Mouse (Mus musculus) stomach, postnatal 0 days (tissue): ENCODE data around the gene Slc6a6. TPM values are rescaled to one million over a fixed set of nuclear protein-coding genes. Genes with fewer than 3 reads are reported as not detected.

ENCODE experiments used
- ATAC-seq: fragments of 200-750 bp; cut with Nextera tagmentation; 2 replicates; pipeline ENCODE4 v1.8.0; 2017; ENCODE audit not compliant: low FRiP score, low TSS enrichment
- DNase-seq: peaks from one replicate; pipeline ENCODE4 v3.0.0-alpha.2; 2016; ENCODE audit warnings: low spot score
- H3K27ac ChIP-seq: fragments of 300-500 bp; sonication (generic); replicated peaks from 2 replicates; pipeline ENCODE4 v1.5.1; 2014; ENCODE audit warnings: mild to moderate bottlenecking, control low read depth
- H3K27me3 ChIP-seq: fragments of 300-500 bp; sonication (generic); 2 replicates; pipeline ENCODE4 v1.6.1; 2014; ENCODE audit warnings: low read length; ENCODE audit not compliant: control insufficient read depth, insufficient read depth
- H3K36me3 ChIP-seq: fragments of 300-500 bp; sonication (generic); 2 replicates; pipeline ENCODE4 v1.6.1; 2014; ENCODE audit warnings: low read length, mixed read lengths; ENCODE audit not compliant: control insufficient read depth, insufficient read depth
- H3K4me1 ChIP-seq: fragments of 300-500 bp; sonication (generic); replicated peaks from 2 replicates; pipeline ENCODE4 v1.6.1; 2014; ENCODE audit warnings: antibody characterized with exemption; ENCODE audit not compliant: control insufficient read depth, insufficient read depth
- H3K4me2 ChIP-seq: fragments of 300-500 bp; sonication (generic); replicated peaks from 2 replicates; pipeline ENCODE4 v1.6.1; 2014; ENCODE audit warnings: low read depth, mild to moderate bottlenecking, control low read depth, moderate library complexity
- H3K4me3 ChIP-seq: fragments of 300-500 bp; sonication (generic); 2 replicates; pipeline ENCODE4 v1.5.1; 2014; ENCODE audit warnings: low read depth, low read length, control low read depth
- H3K9ac ChIP-seq: fragments of 300-500 bp; sonication (generic); 2 replicates; pipeline ENCODE4 v1.6.1; 2014; ENCODE audit warnings: mild to moderate bottlenecking, low read length, control low read depth, mixed read lengths
- H3K9me3 ChIP-seq: fragments of 300-500 bp; sonication (generic); 2 replicates; pipeline ENCODE4 v1.6.1; 2016; ENCODE audit warnings: low read length; ENCODE audit not compliant: control insufficient read depth
- CTCF ChIP-seq: IDR thresholded peaks from 2 replicates; pipeline ENCODE4 v1.5.1; 2016; ENCODE audit warnings: antibody characterized with exemption, low read depth, mild to moderate bottlenecking, moderate library complexity
- EP300 ChIP-seq: optimal IDR thresholded peaks from 2 replicates; pipeline ENCODE3; 2016; ENCODE audit warnings: antibody characterized with exemption
- WGBS: fragments of 180-500 bp; shearing (Covaris S2); extraction: QIAGEN DNeasy Blood & Tissue Kit; methylation state at CpG from one replicate; pipeline ENCODE4 v1.1.7; 2014; 5-methylcytosine and 5-hydroxymethylcytosine counted together
- polyA plus RNA-seq: library from polyadenylated mRNA; unstranded; fragments of >200 nt; fragmentation: Nextera tagmentation; extraction: Ambion mirVana; gene quantifications from 2 replicates; pipeline ENCODE4 v1.2.1, GENCODE M21; 2015

Gene Slc6a6
- polyA plus RNA-seq = 55.3 and 66.5 TPM in 2 replicates

GRCm38 (mm10) chr6:91683602-91684473 is at the start of gene Slc6a6:
Gene Slc6a6 (plus strand): TSS chr6:91684053.
- DNase-seq (peak; percentile 94), ATAC-seq (peak; percentile 82)
- WGBS = under 1% methylated on average over 48 of the region's 69 CpGs
- Histone ChIP-seq H3K9ac (peak within 1 kb of the TSS; percentile 82), H3K4me1 (peaks cover 8% of the 10 kb centered on the region), H3K27me3 (no peaks in the 10 kb centered on the region), H3K27ac (peak within 1 kb of the TSS; percentile 90), H3K36me3 (no peaks in the 10 kb centered on the region), H3K4me3 (peak within 1 kb of the TSS; percentile 71), H3K9me3 (no peaks in the 10 kb centered on the region), H3K4me2 (peak within 1 kb of the TSS; percentile 77)
- TF ChIP-seq CTCF (0 out of 2 replicates have a peak, but pooled peaks have one; percentile 5), EP300 (no peak)

GRCm38 (mm10) chr6:91634417-91634816 is 49.4 kb upstream of the Slc6a6 start:
- no peak overlapping the region for H3K9ac ChIP-seq
- H3K4me3 ChIP-seq = no peak overlapping the region
- no peak for TF ChIP-seq CTCF
- no peak for TF ChIP-seq EP300
- H3K9me3 ChIP-seq = no peaks in the 10 kb centered on the region
- ATAC-seq = no peak
- H3K36me3 ChIP-seq = no peaks in the 10 kb centered on the region
- DNase-seq = no peak
- WGBS = 66% methylated on average over 2 of the region's 2 CpGs
- no peaks in the 10 kb centered on the region for H3K4me1 ChIP-seq
- no peak overlapping the region for H3K27ac ChIP-seq
- no peak overlapping the region for H3K4me2 ChIP-seq
- no peaks in the 10 kb centered on the region for H3K27me3 ChIP-seq

GRCm38 (mm10) chr6:91634876-91635275 is 49.0 kb upstream of the Slc6a6 start:
- no peak overlapping the region for H3K4me3 ChIP-seq
- H3K4me1 ChIP-seq = no peaks in the 10 kb centered on the region
- no peak overlapping the region for H3K9ac ChIP-seq
- no peak overlapping the region for H3K4me2 ChIP-seq
- H3K9me3 ChIP-seq = no peaks in the 10 kb centered on the region
- ATAC-seq (no peak), DNase-seq (no peak)
- no peak overlapping the region for H3K27ac ChIP-seq
- no peaks in the 10 kb centered on the region for H3K36me3 ChIP-seq
- WGBS = 41% methylated on average over 2 of the region's 2 CpGs
- H3K27me3 ChIP-seq = no peaks in the 10 kb centered on the region
- TF ChIP-seq EP300 (no peak), CTCF (no peak)

GRCm38 (mm10) chr6:91638204-91638995 is 45.5 kb upstream of the Slc6a6 start:
- 33% methylated on average over 9 of the region's 9 CpGs for WGBS
- peak overlapping the region; percentile 78 for H3K27ac ChIP-seq
- DNase-seq (no peak), ATAC-seq (peak; percentile 82)
- H3K4me3 ChIP-seq = no peak overlapping the region
- TF ChIP-seq EP300 (peak; percentile 94), CTCF (no peak)
- H3K36me3 ChIP-seq = no peaks in the 10 kb centered on the region
- H3K27me3 ChIP-seq = no peaks in the 10 kb centered on the region
- H3K9ac ChIP-seq = 0 out of 2 replicates have a peak overlapping the region, but pooled peaks have one; percentile 4
- no peaks in the 10 kb centered on the region for H3K4me1 ChIP-seq
- no peak overlapping the region for H3K4me2 ChIP-seq
- no peaks in the 10 kb centered on the region for H3K9me3 ChIP-seq

- Histone ChIP-seq H3K4me3 (no peak overlapping the region), H3K36me3 (no peaks in the 10 kb centered on the region), H3K9me3 (no peaks in the 10 kb centered on the region), H3K4me2 (no peak overlapping the region), H3K9ac (no peak overlapping the region), H3K27ac (no peak overlapping the region), H3K27me3 (no peaks in the 10 kb centered on the region), H3K4me1 (no peaks in the 10 kb centered on the region)
- no peak for ATAC-seq
- TF ChIP-seq CTCF (no peak), EP300 (no peak)
- 76% methylated on average over 5 of the region's 5 CpGs for WGBS
- DNase-seq = no peak
Observed at GRCm38 (mm10) chr6:91643011-91643410, 40.8 kb upstream of the Slc6a6 start.
